In genomic region chr6:94080933-94081545, GRCm38 (mm10) we compare ENCODE assay signal across 9 mouse cellular contexts.
DNase-seq lines count a peak whose midpoint lies in the region; ATAC-seq and TF ChIP-seq lines count a peak whose summit lies in the region.
"Had no signal": no experiment of that assay in that cellular context is flagged by ENCODE, and none has a peak within 500 bp of the region (broad histone marks: within the 10 kb centered on the region; RNA-seq: fewer than 3 reads in every experiment).

No protein-coding gene starts in this region.

- no peaks in the 10 kb centered on the region for H3K36me3 ChIP-seq in embryonic facial prominence, embryonic 12.5 days
- H3K36me3 ChIP-seq: heart, embryonic 13.5 days had no signal

- peak overlapping the region; percentile 46; the same call in 1 of the 2 replicates for H3K27ac ChIP-seq in embryonic facial prominence, embryonic 12.5 days
- H3K27ac ChIP-seq: heart, embryonic 13.5 days had no signal

- H3K9me3 ChIP-seq in embryonic facial prominence, embryonic 12.5 days: no peaks in the 10 kb centered on the region
- H3K9me3 ChIP-seq: heart, embryonic 13.5 days had no signal

- intact Hi-C loops in left cerebral cortex, postnatal 25 days (cut with DNase I): loop anchor here (1.0 to 5.0 kb wide), 6 partner anchors 60 to 384 kb away; partner anchors contain the start of gene Magi1

- no peak overlapping the region for H3K9ac ChIP-seq in embryonic facial prominence, embryonic 12.5 days
- H3K9ac ChIP-seq: heart, embryonic 13.5 days had no signal

- H3K4me1 ChIP-seq in embryonic facial prominence, embryonic 12.5 days: peaks cover 43% of the 10 kb centered on the region

- no peak overlapping the region for H3K4me2 ChIP-seq in embryonic facial prominence, embryonic 12.5 days (replicated peaks)
- H3K4me2 ChIP-seq: heart, embryonic 13.5 days had no signal

- peak; percentile 61; the same call in 1 of the 2 replicates for TF ChIP-seq CTCF in brain, embryonic 14.5 days (IDR thresholded peaks at IDR 0.05; ENCODE audit: borderline replicate concordance, extremely low read depth, insufficient read depth, insufficient read length)

- no peak overlapping the region for H3K4me3 ChIP-seq in embryonic facial prominence, embryonic 12.5 days
- H3K4me3 ChIP-seq: heart, embryonic 13.5 days had no signal

- no peak for ATAC-seq in embryonic facial prominence, embryonic 12.5 days (ENCODE audit: insufficient number of reproducible peaks, insufficient read depth, low FRiP score, low TSS enrichment)
- ATAC-seq in monocyte, adult 5-6 weeks (replicated peaks; ENCODE audit: insufficient number of reproducible peaks, low FRiP score, low TSS enrichment, poor library complexity, severe bottlenecking): no peak

- no peak for TF ChIP-seq POLR2A in brain, embryonic 14.5 days (IDR thresholded peaks at IDR 0.05; ENCODE audit: borderline replicate concordance, extremely low read depth, insufficient read depth, insufficient read length, poor library complexity, severe bottlenecking)

- 10% methylated on average over 4 of the region's 4 CpGs for WGBS in embryonic facial prominence, embryonic 12.5 days

- peak; percentile 33 for DNase-seq in ovary, postnatal 10 days (ENCODE audit: low spot score)
- DNase-seq in ovary, adult 18-20 months (ENCODE audit: low spot score): no peak
- peak; percentile 89 for DNase-seq in brain, embryonic 14.5 days (ENCODE audit: low read depth)
- peak; percentile 80 for DNase-seq in heart, postnatal 4 days
- peak; percentile 82 to 90 for DNase-seq in left cerebral cortex, postnatal 25 days (ENCODE audit: low spot score in 2 of 2)
- DNase-seq in retina, adult 2 months (ENCODE audit: low read depth, low spot score): peak; percentile 45

- no peaks in the 10 kb centered on the region for H3K27me3 ChIP-seq in embryonic facial prominence, embryonic 12.5 days
- H3K27me3 ChIP-seq: heart, embryonic 13.5 days had no signal
